Comparison of ENCODE assay signal across 12 mouse cellular contexts in the genomic region with DNA sequence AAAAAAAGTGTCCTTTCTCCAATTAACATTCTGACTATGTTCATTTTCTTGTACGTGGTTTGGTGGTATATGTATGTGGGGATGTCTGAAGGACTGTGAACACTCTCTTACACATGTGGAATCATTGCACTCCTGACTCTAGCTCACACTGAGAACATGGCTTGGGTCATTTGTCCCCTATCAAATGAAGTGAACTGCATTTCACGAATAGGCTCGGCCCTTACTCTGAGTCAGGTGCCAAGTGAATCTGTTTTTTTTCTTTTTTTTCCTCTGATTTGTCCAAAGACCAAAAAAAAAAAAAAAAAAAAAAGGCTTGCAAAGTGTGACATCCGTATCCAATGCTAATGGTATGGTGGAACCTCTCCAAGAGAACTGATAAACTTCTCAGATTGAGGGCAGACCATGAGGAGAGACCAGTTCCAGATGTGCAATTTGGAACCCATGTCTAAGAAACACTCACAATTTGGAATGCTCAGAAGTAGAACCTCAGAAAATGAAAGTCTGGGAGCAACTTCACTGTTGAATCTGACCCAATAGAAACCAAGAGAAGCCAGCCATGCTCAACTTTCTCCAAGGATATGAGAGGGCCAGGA.
"Had no signal": no experiment of that assay in that cellular context is flagged by ENCODE, and none has a peak within 500 bp of the region (broad histone marks: within the 10 kb centered on the region; RNA-seq: fewer than 3 reads in every experiment).

No protein-coding gene starts in this region.

- H3K27me3 ChIP-seq: limb, embryonic 15.5 days; liver, embryonic 12.5 days; midbrain, embryonic 12.5 days; neural tube, embryonic 13.5 days; stomach, embryonic 15.5 days had no signal

- H3K4me3 ChIP-seq: left cerebral cortex, adult 2 months; limb, embryonic 15.5 days; liver, embryonic 12.5 days; midbrain, embryonic 12.5 days; neural tube, embryonic 13.5 days; stomach, embryonic 15.5 days had no signal

- DNase-seq: kidney, adult 8-10 months; kidney, postnatal 25 days; retina, postnatal 1 day; thymus, adult 2 months; thymus, postnatal 36 days had no signal

- H3K27ac ChIP-seq: left cerebral cortex, adult 2 months; limb, embryonic 15.5 days; liver, embryonic 12.5 days; midbrain, embryonic 12.5 days; neural tube, embryonic 13.5 days; stomach, embryonic 15.5 days had no signal

- H3K9me3 ChIP-seq: limb, embryonic 15.5 days; liver, embryonic 12.5 days; midbrain, embryonic 12.5 days; neural tube, embryonic 13.5 days; stomach, embryonic 15.5 days had no signal

- H3K4me2 ChIP-seq: limb, embryonic 15.5 days; liver, embryonic 12.5 days; midbrain, embryonic 12.5 days; neural tube, embryonic 13.5 days; stomach, embryonic 15.5 days had no signal

- H3K9ac ChIP-seq: limb, embryonic 15.5 days; liver, embryonic 12.5 days; midbrain, embryonic 12.5 days; neural tube, embryonic 13.5 days; stomach, embryonic 15.5 days had no signal

- H3K4me1 ChIP-seq: limb, embryonic 15.5 days; midbrain, embryonic 12.5 days; neural tube, embryonic 13.5 days; stomach, embryonic 15.5 days had no signal

- H3K36me3 ChIP-seq: limb, embryonic 15.5 days; liver, embryonic 12.5 days; midbrain, embryonic 12.5 days; neural tube, embryonic 13.5 days; stomach, embryonic 15.5 days had no signal

- ATAC-seq: liver, embryonic 12.5 days; midbrain, embryonic 16.5 days had no signal
